Mouse (Mus musculus): ENCODE data around the gene D730048I06Rik. TPM values are rescaled to one million over a fixed set of nuclear protein-coding genes. Genes with fewer than 3 reads are reported as not detected.

D730048I06Rik gene
- not detected in 2 replicates for polyA plus RNA-seq (2015; fragmentation: Nextera tagmentation; extraction: Ambion mirVana)

DNA sequence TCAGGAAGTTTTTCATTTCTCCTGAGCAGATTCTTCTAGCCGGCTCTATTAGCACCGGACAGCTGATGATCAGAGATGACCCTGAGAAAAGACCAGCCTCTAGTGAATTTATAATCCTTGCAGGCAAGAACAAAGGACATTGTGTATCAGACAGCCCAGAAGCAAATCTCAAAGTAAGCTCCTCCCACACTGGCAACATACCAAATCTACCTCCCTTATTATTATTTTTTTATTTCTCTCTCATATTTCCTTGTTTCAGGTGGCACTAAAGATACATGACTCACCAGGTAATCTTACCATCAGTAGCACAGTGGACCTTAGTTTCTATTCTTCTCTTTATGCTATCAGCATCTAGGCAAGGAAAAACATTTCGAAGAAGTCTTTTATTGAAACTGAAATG is at the start of gene D730048I06Rik, which contains the start of gene Gm27235:
Gene D730048I06Rik, minus strand, starts transcription at position 112 of the 400 bp plus-strand sequence.
Gene Gm27235, minus strand, starts transcription at position 101 of the 400 bp plus-strand sequence.

DNA sequence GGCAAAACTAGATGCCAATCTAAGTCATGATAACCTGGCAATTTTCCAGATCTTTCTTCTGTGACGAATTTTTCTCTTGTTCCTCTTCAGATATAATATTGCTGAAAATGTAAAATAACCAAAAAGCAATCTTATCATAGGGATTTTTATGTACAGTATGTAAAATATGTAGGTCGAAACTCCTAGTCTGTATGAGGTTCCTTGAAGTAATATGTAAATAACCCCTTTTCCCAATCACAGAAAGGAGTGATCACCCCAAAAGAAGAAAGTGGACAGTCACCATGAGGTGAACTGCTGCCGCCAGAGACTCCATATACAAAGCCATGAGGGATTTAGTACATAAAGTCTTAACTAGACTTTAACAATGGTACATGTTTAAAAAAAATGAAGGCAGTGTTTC is 11.9 kb downstream of the D730048I06Rik start, which contains the start of gene Gm17727:
Gene Gm17727, minus strand, starts transcription at position 101 of the 400 bp plus-strand sequence.

DNA sequence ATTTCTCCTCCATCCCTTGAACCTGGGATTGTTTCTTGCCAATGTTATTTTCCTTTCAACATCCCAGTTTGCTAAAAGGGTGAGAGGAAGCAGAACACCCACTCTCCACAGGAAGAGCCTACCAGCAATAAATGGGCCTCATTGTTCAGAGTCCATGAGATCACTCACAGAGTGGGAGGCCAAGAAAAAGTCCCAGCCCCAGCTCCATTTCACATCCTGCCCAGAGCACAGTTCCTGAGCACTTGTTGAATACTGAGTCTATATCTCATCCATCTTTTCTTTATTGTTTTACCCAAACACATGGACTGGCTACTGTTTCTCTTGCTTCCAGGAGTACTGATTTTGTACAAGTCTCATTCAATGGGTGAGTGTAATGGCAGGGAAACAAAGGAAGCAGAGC is 49.2 kb downstream of the D730048I06Rik start, which contains the start of gene Gm17677:
Gene Gm17677, plus strand, starts transcription at position 301 of the 400 bp plus-strand sequence.

Other genes with a start within 250 kb of the D730048I06Rik start
- 0.37 and 0.44 TPM in 2 replicates for gene Ddx25, start 231.6 kb downstream of the D730048I06Rik start, polyA plus RNA-seq (2015; fragmentation: Nextera tagmentation; extraction: Ambion mirVana)
- 9.1 and 9.9 TPM in 2 replicates for gene Pus3, start 231.5 kb downstream of the D730048I06Rik start, polyA plus RNA-seq (2015; fragmentation: Nextera tagmentation; extraction: Ambion mirVana)
- 0.28 and 0.59 TPM in 2 replicates for gene Pate2, start 219.8 kb downstream of the D730048I06Rik start, polyA plus RNA-seq (2015; fragmentation: Nextera tagmentation; extraction: Ambion mirVana)
- gene Hyls1, start 219.7 kb downstream of the D730048I06Rik start, polyA plus RNA-seq (2015; fragmentation: Nextera tagmentation; extraction: Ambion mirVana): 3.5 and 4.1 TPM in 2 replicates
- gene Pate4, start 178.2 kb downstream of the D730048I06Rik start, polyA plus RNA-seq (2015; fragmentation: Nextera tagmentation; extraction: Ambion mirVana): not detected in 2 replicates
- not detected in 2 replicates for gene Pate3, start 141.9 kb downstream of the D730048I06Rik start, polyA plus RNA-seq (2015; fragmentation: Nextera tagmentation; extraction: Ambion mirVana)
- not detected in 2 replicates for gene Pate1, start 102.7 kb downstream of the D730048I06Rik start, polyA plus RNA-seq (2015; fragmentation: Nextera tagmentation; extraction: Ambion mirVana)
- not detected in 2 replicates for gene Gm17677, start 49.1 kb downstream of the D730048I06Rik start, polyA plus RNA-seq (2015; fragmentation: Nextera tagmentation; extraction: Ambion mirVana)
- not detected in 2 replicates for gene Gm17727, start 12.0 kb downstream of the D730048I06Rik start, polyA plus RNA-seq (2015; fragmentation: Nextera tagmentation; extraction: Ambion mirVana)
- gene Gm27235, start within 50 bp of the D730048I06Rik start, polyA plus RNA-seq (2015; fragmentation: Nextera tagmentation; extraction: Ambion mirVana): not detected in 2 replicates
- not detected in 2 replicates for gene 9230110F15Rik, start 54.0 kb upstream of the D730048I06Rik start, polyA plus RNA-seq (2015; fragmentation: Nextera tagmentation; extraction: Ambion mirVana)
- gene 9230113P08Rik, start 118.3 kb upstream of the D730048I06Rik start, polyA plus RNA-seq (2015; fragmentation: Nextera tagmentation; extraction: Ambion mirVana): not detected in 2 replicates

Data from skeletal muscle tissue, postnatal 0 days (tissue).